Mouse (Mus musculus): ENCODE results near the gene 4930583I09Rik. TPM values are rescaled to one million over a fixed set of nuclear protein-coding genes. Genes with fewer than 3 reads are reported as not detected.

4930583I09Rik gene
- not detected in 2 replicates for polyA plus RNA-seq (2015; fragmentation: Nextera tagmentation; extraction: Ambion mirVana)

DNA sequence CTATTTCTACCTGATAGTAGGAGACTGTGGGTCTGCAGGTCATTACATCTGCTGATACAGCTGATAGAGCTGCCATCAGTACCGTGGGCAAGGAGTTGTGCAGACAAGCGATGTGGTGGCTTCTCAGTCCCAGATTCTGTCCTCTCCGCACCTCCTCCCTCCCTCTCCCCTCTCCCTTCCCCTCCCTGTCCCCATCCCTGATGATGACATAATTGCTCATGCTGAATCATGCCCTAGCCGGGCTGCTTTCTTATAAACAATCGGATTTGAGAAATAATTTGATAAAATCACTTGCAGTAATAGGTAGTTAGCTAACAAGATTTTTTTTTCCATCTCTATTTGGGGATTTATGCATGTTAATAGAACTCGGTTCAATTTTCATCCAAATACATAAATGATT, at the start of gene 4930583I09Rik:
TSS of gene 4930583I09Rik (minus strand) at position 144 of the 400 bp plus-strand sequence.
- Histone ChIP-seq H3K27ac (ENCODE audit: low read length) (no peak within 1 kb of the TSS), H3K36me3 (ENCODE audit: control insufficient read depth, insufficient read depth, low read length) (no peaks in the 10 kb centered on the region), H3K9ac (ENCODE audit: low read length) (no peak within 1 kb of the TSS), H3K4me2 (ENCODE audit: low read depth, low read length) (no peak within 1 kb of the TSS), H3K4me1 (ENCODE audit: control insufficient read depth, insufficient read depth, low read length) (no peaks in the 10 kb centered on the region), H3K27me3 (ENCODE audit: control insufficient read depth, insufficient read depth, low read length) (no peaks in the 10 kb centered on the region), H3K9me3 (replicated peaks; ENCODE audit: control insufficient read depth, low read length) (no peaks in the 10 kb centered on the region), H3K4me3 (replicated peaks; ENCODE audit: low read length) (no peak within 1 kb of the TSS)
- no peak for ATAC-seq (ENCODE audit: insufficient read depth, low FRiP score)
- 55% methylated on average over 6 of the region's 6 CpGs for WGBS

- Histone ChIP-seq H3K36me3 (ENCODE audit: control insufficient read depth, insufficient read depth, low read length) (no peaks in the 10 kb centered on the region), H3K4me3 (replicated peaks; ENCODE audit: low read length) (no peak overlapping the region), H3K9me3 (replicated peaks; ENCODE audit: control insufficient read depth, low read length) (no peaks in the 10 kb centered on the region), H3K27ac (ENCODE audit: low read length) (no peak overlapping the region), H3K4me2 (ENCODE audit: low read depth, low read length) (no peak overlapping the region), H3K9ac (ENCODE audit: low read length) (no peak overlapping the region), H3K4me1 (ENCODE audit: control insufficient read depth, insufficient read depth, low read length) (no peaks in the 10 kb centered on the region), H3K27me3 (ENCODE audit: control insufficient read depth, insufficient read depth, low read length) (no peaks in the 10 kb centered on the region)
- no peak for ATAC-seq (ENCODE audit: insufficient read depth, low FRiP score)
- WGBS = 80% methylated on average over 12 of the region's 12 CpGs
Observed at GRCm38 (mm10) chr17:64876111-64876510, 40.2 kb upstream of the 4930583I09Rik start.

- no peaks in the 10 kb centered on the region for H3K36me3 ChIP-seq (ENCODE audit: control insufficient read depth, insufficient read depth, low read length)
- WGBS = 47% methylated on average over 4 of the region's 4 CpGs
- no peak overlapping the region for H3K9ac ChIP-seq (ENCODE audit: low read length)
- no peak for ATAC-seq (ENCODE audit: insufficient read depth, low FRiP score)
- no peak overlapping the region for H3K4me2 ChIP-seq (ENCODE audit: low read depth, low read length)
- no peak overlapping the region for H3K27ac ChIP-seq (ENCODE audit: low read length)
- no peaks in the 10 kb centered on the region for H3K4me1 ChIP-seq (ENCODE audit: control insufficient read depth, insufficient read depth, low read length)
- no peak overlapping the region for H3K4me3 ChIP-seq (replicated peaks; ENCODE audit: low read length)
- no peaks in the 10 kb centered on the region for H3K27me3 ChIP-seq (ENCODE audit: control insufficient read depth, insufficient read depth, low read length)
- no peaks in the 10 kb centered on the region for H3K9me3 ChIP-seq (replicated peaks; ENCODE audit: control insufficient read depth, low read length)
Observed at GRCm38 (mm10) chr17:64873651-64874072, 37.8 kb upstream of the 4930583I09Rik start.

DNA sequence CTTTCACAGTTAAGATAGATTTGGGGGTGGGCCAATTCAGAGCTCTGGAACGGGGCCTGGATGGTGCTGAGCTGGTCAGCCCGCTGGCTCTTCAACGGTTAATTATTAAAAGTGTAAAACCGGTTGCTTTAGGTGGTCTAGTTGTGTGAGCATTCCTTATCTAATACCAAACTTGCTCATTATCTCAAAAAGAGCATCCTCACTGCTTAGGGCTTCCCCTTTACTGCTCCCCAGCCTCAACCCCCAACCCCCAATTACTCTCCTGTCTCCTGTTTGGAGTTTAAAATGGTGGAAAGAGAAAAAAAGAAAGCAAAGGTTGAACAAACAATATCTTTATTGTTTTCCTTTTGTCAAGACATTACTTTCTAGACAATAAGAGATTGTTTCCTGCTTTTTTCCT, 27.9 kb upstream of the 4930583I09Rik start:
- Histone ChIP-seq H3K4me3 (replicated peaks; ENCODE audit: low read length) (no peak overlapping the region), H3K9me3 (replicated peaks; ENCODE audit: control insufficient read depth, low read length) (no peaks in the 10 kb centered on the region), H3K36me3 (ENCODE audit: control insufficient read depth, insufficient read depth, low read length) (no peaks in the 10 kb centered on the region), H3K9ac (ENCODE audit: low read length) (no peak overlapping the region), H3K27ac (ENCODE audit: low read length) (no peak overlapping the region), H3K4me1 (ENCODE audit: control insufficient read depth, insufficient read depth, low read length) (no peaks in the 10 kb centered on the region), H3K4me2 (ENCODE audit: low read depth, low read length) (no peak overlapping the region), H3K27me3 (ENCODE audit: control insufficient read depth, insufficient read depth, low read length) (no peaks in the 10 kb centered on the region)
- 50% methylated on average over 4 of the region's 4 CpGs for WGBS
- ATAC-seq (ENCODE audit: insufficient read depth, low FRiP score) = no peak

GRCm38 (mm10) chr17:64860963-64861362, 25.1 kb upstream of the 4930583I09Rik start:
- Histone ChIP-seq H3K9me3 (replicated peaks; ENCODE audit: control insufficient read depth, low read length) (0 out of 2 replicates have a peak, but pooled peaks cover 3% of the 10 kb centered on the region), H3K4me1 (ENCODE audit: control insufficient read depth, insufficient read depth, low read length) (no peaks in the 10 kb centered on the region), H3K4me2 (ENCODE audit: low read depth, low read length) (no peak overlapping the region), H3K27me3 (ENCODE audit: control insufficient read depth, insufficient read depth, low read length) (no peaks in the 10 kb centered on the region), H3K27ac (ENCODE audit: low read length) (no peak overlapping the region), H3K36me3 (ENCODE audit: control insufficient read depth, insufficient read depth, low read length) (no peaks in the 10 kb centered on the region), H3K9ac (ENCODE audit: low read length) (no peak overlapping the region), H3K4me3 (replicated peaks; ENCODE audit: low read length) (no peak overlapping the region)
- no peak for ATAC-seq (ENCODE audit: insufficient read depth, low FRiP score)
- 71% methylated on average over 3 of the region's 3 CpGs for WGBS

- Histone ChIP-seq H3K36me3 (ENCODE audit: control insufficient read depth, insufficient read depth, low read length) (no peaks in the 10 kb centered on the region), H3K27me3 (ENCODE audit: control insufficient read depth, insufficient read depth, low read length) (no peaks in the 10 kb centered on the region), H3K4me3 (replicated peaks; ENCODE audit: low read length) (no peak overlapping the region), H3K4me2 (ENCODE audit: low read depth, low read length) (no peak overlapping the region), H3K4me1 (ENCODE audit: control insufficient read depth, insufficient read depth, low read length) (no peaks in the 10 kb centered on the region), H3K27ac (ENCODE audit: low read length) (no peak overlapping the region), H3K9ac (ENCODE audit: low read length) (no peak overlapping the region), H3K9me3 (replicated peaks; ENCODE audit: control insufficient read depth, low read length) (0 out of 2 replicates have a peak, but pooled peaks cover 3% of the 10 kb centered on the region)
- 74% methylated on average over 6 of the region's 6 CpGs for WGBS
- ATAC-seq (ENCODE audit: insufficient read depth, low FRiP score) = no peak
Observed at GRCm38 (mm10) chr17:64858848-64859247, 23.0 kb upstream of the 4930583I09Rik start.

GRCm38 (mm10) chr17:64848031-64848430, 12.2 kb upstream of the 4930583I09Rik start:
- Histone ChIP-seq H3K4me3 (replicated peaks; ENCODE audit: low read length) (no peak overlapping the region), H3K36me3 (ENCODE audit: control insufficient read depth, insufficient read depth, low read length) (no peaks in the 10 kb centered on the region), H3K9me3 (replicated peaks; ENCODE audit: control insufficient read depth, low read length) (no peaks in the 10 kb centered on the region), H3K4me2 (ENCODE audit: low read depth, low read length) (no peak overlapping the region), H3K27me3 (ENCODE audit: control insufficient read depth, insufficient read depth, low read length) (no peaks in the 10 kb centered on the region), H3K27ac (ENCODE audit: low read length) (no peak overlapping the region), H3K9ac (ENCODE audit: low read length) (no peak overlapping the region), H3K4me1 (ENCODE audit: control insufficient read depth, insufficient read depth, low read length) (no peaks in the 10 kb centered on the region)
- 82% methylated on average over 4 of the region's 4 CpGs for WGBS
- no peak for ATAC-seq (ENCODE audit: insufficient read depth, low FRiP score)

DNA sequence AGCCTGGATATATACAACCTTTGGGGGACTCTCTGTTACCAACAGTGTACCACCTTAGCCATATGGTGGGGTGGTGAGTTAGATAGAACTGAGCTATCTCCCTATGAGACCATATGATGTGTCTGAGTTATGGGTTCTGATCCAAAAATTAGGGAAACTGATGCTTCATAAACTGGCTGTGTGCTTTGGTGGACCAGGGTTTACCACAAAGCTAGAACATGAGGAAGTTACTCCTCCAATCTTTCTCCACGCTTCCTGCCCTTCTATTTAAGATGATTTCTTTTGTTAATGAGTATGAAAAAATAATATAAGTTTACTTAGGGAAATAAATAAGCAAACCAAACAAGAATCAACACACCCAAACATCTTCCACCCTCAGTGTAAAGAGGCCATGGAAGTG, 10.8 kb upstream of the 4930583I09Rik start:
- Histone ChIP-seq H3K9ac (ENCODE audit: low read length) (no peak overlapping the region), H3K36me3 (ENCODE audit: control insufficient read depth, insufficient read depth, low read length) (no peaks in the 10 kb centered on the region), H3K4me2 (ENCODE audit: low read depth, low read length) (no peak overlapping the region), H3K4me3 (replicated peaks; ENCODE audit: low read length) (no peak overlapping the region), H3K4me1 (ENCODE audit: control insufficient read depth, insufficient read depth, low read length) (no peaks in the 10 kb centered on the region), H3K27ac (ENCODE audit: low read length) (no peak overlapping the region), H3K27me3 (ENCODE audit: control insufficient read depth, insufficient read depth, low read length) (no peaks in the 10 kb centered on the region), H3K9me3 (replicated peaks; ENCODE audit: control insufficient read depth, low read length) (no peaks in the 10 kb centered on the region)
- 70% methylated on average over 1 of the region's 1 CpGs for WGBS
- no peak for ATAC-seq (ENCODE audit: insufficient read depth, low FRiP score)

DNA sequence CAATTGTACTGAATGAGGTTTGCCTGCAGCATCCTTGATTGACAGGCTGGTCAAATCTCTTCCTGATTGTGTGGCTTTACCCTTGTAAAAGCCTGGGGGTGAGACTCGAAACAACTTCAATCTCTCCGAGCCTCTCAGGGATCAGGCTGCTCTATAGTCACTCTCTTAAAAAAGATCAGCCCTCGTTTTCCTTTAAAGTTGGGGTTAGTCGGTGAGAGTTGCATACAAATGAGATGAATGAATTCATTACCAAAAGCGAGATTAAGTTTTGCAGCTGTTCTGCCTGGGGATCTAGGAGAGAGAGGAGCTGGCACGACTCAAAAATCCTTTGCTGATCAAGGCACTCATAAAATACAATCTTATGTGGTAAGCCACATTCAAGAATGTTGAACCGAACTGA, 1.0 kb upstream of the 4930583I09Rik start:
- Histone ChIP-seq H3K27ac (ENCODE audit: low read length) (no peak overlapping the region), H3K9me3 (replicated peaks; ENCODE audit: control insufficient read depth, low read length) (no peaks in the 10 kb centered on the region), H3K9ac (ENCODE audit: low read length) (no peak overlapping the region), H3K4me2 (ENCODE audit: low read depth, low read length) (no peak overlapping the region), H3K27me3 (ENCODE audit: control insufficient read depth, insufficient read depth, low read length) (no peaks in the 10 kb centered on the region), H3K36me3 (ENCODE audit: control insufficient read depth, insufficient read depth, low read length) (no peaks in the 10 kb centered on the region), H3K4me3 (replicated peaks; ENCODE audit: low read length) (no peak overlapping the region), H3K4me1 (ENCODE audit: control insufficient read depth, insufficient read depth, low read length) (no peaks in the 10 kb centered on the region)
- 31% methylated on average over 7 of the region's 7 CpGs for WGBS
- ATAC-seq (ENCODE audit: insufficient read depth, low FRiP score) = no peak

GRCm38 (mm10) chr17:64836352-64836751, 481 bp upstream of the 4930583I09Rik start:
- no peak overlapping the region for H3K4me3 ChIP-seq (replicated peaks; ENCODE audit: low read length)
- no peaks in the 10 kb centered on the region for H3K27me3 ChIP-seq (ENCODE audit: control insufficient read depth, insufficient read depth, low read length)
- H3K9me3 ChIP-seq (replicated peaks; ENCODE audit: control insufficient read depth, low read length) = no peaks in the 10 kb centered on the region
- no peak overlapping the region for H3K27ac ChIP-seq (ENCODE audit: low read length)
- H3K9ac ChIP-seq (ENCODE audit: low read length) = no peak overlapping the region
- no peaks in the 10 kb centered on the region for H3K36me3 ChIP-seq (ENCODE audit: control insufficient read depth, insufficient read depth, low read length)
- 80% methylated on average over 10 of the region's 10 CpGs for WGBS
- no peak for ATAC-seq (ENCODE audit: insufficient read depth, low FRiP score)
- no peak overlapping the region for H3K4me2 ChIP-seq (ENCODE audit: low read depth, low read length)
- H3K4me1 ChIP-seq (ENCODE audit: control insufficient read depth, insufficient read depth, low read length) = no peaks in the 10 kb centered on the region

Data from stomach, embryonic 16.5 days (tissue).